Mouse (Mus musculus): Measurements from ENCODE around the gene Prss35. TPM values are rescaled to one million over a fixed set of nuclear protein-coding genes. Genes with fewer than 3 reads are reported as not detected.

Prss35 gene
- polyA plus RNA-seq, 1 experiment from 2014 or later = 4.8 TPM

DNA sequence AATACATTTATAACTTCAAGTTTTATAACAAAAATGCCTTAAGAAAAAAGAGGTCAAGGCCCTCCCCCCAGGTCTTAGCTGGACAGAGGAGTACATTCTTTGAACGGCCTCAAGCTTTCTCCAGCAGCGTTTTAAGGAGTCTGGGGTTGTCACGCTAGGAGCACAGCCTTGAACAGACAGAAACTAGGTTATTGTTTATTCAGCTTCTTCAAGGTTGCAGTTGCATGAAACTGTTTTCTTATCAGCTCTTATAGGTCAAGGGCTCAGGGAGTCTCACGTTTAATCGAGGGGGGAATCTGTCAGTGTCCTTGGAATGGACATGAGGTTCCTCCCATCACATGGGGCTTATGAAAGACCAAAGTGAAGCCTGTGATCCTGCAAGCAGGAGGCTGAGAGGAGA lies 26.3 kb upstream of the Prss35 start:
- ATAC-seq = no peak
- Histone ChIP-seq H3K9ac (ENCODE audit: low read depth, low read length) (no peak overlapping the region), H3K4me2 (replicated peaks; ENCODE audit: low read depth) (no peak overlapping the region)

DNA sequence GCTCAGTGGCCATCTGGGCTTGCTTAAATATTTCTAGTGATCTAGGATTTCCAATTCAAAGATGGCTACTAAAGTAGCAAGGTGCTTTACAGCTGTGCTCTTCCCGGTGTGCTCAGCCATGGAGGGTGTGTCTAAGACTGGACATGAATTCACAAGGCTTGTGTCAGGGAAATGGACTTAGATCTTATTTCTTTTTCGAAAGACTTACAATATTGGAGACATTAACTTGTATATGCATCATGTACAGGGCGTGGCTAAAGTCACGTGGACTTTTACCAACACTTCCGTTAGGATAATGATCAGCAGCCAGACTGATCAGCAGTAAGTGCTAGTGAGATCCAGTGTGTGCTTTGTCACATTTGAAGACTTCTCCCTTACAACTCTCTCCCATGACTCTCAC lies 23.2 kb upstream of the Prss35 start:
- 0 out of 2 replicates have a peak, but pooled peaks cover 3% of the 10 kb centered on the region for H3K4me1 ChIP-seq (replicated peaks; ENCODE audit: control insufficient read depth, insufficient read depth, low read length)
- TF ChIP-seq CTCF (IDR thresholded peaks at IDR 0.05; ENCODE audit: low read depth) = no peak
- H3K27me3 ChIP-seq (replicated peaks; ENCODE audit: control insufficient read depth, insufficient read depth, low read length) = no peaks in the 10 kb centered on the region
- no peaks in the 10 kb centered on the region for H3K9me3 ChIP-seq (ENCODE audit: control insufficient read depth)
- H3K27ac ChIP-seq (ENCODE audit: low read depth, low read length) = no peak overlapping the region
- 53% methylated on average over 5 of the region's 5 CpGs for WGBS
- no peak overlapping the region for H3K9ac ChIP-seq (ENCODE audit: low read depth, low read length)
- no peaks in the 10 kb centered on the region for H3K36me3 ChIP-seq (ENCODE audit: control insufficient read depth, insufficient read depth)
- peak; percentile 85 for ATAC-seq
- no peak overlapping the region for H3K4me3 ChIP-seq (ENCODE audit: low read depth, low read length)
- no peak overlapping the region for H3K4me2 ChIP-seq (replicated peaks; ENCODE audit: low read depth)

More for the DNA sequence above, 26.3 kb upstream of the Prss35 start:
- WGBS = 38% methylated on average over 5 of the region's 5 CpGs
- Histone ChIP-seq H3K27ac (ENCODE audit: low read depth, low read length) (no peak overlapping the region), H3K36me3 (ENCODE audit: control insufficient read depth, insufficient read depth) (no peaks in the 10 kb centered on the region), H3K9me3 (ENCODE audit: control insufficient read depth) (no peaks in the 10 kb centered on the region), H3K4me1 (replicated peaks; ENCODE audit: control insufficient read depth, insufficient read depth, low read length) (0 out of 2 replicates have a peak, but pooled peaks cover 3% of the 10 kb centered on the region), H3K4me3 (ENCODE audit: low read depth, low read length) (no peak overlapping the region), H3K27me3 (replicated peaks; ENCODE audit: control insufficient read depth, insufficient read depth, low read length) (no peaks in the 10 kb centered on the region)
- TF ChIP-seq CTCF (IDR thresholded peaks at IDR 0.05; ENCODE audit: low read depth) = no peak

DNA sequence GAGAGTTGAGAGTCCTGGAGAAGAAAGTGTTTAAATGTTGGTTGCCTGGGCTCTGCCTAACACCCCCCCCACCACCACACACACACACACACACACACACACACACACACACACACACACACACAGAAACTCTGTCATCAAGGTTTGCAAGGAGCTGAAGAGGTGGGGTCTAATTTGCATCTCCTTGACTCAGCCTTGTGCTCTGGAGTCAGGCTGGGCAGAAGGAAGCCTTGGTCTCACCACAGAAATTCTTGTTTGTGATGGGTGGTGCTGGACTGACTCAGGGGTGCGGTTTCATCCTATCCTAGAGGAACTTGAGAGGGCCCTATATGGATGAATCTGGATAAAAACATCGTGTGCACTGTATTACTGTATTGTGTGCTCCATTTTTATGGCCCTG lies 22.7 kb upstream of the Prss35 start:
- no peaks in the 10 kb centered on the region for H3K36me3 ChIP-seq (ENCODE audit: control insufficient read depth, insufficient read depth)
- no peak overlapping the region for H3K9ac ChIP-seq (ENCODE audit: low read depth, low read length)
- H3K4me1 ChIP-seq (replicated peaks; ENCODE audit: control insufficient read depth, insufficient read depth, low read length) = 0 out of 2 replicates have a peak, but pooled peaks cover 3% of the 10 kb centered on the region
- H3K4me3 ChIP-seq (ENCODE audit: low read depth, low read length) = no peak overlapping the region
- H3K27me3 ChIP-seq (replicated peaks; ENCODE audit: control insufficient read depth, insufficient read depth, low read length) = no peaks in the 10 kb centered on the region
- ATAC-seq = no peak
- no peak overlapping the region for H3K27ac ChIP-seq (ENCODE audit: low read depth, low read length)
- no peak overlapping the region for H3K4me2 ChIP-seq (replicated peaks; ENCODE audit: low read depth)
- 79% methylated on average over 2 of the region's 2 CpGs for WGBS
- no peak for TF ChIP-seq CTCF (IDR thresholded peaks at IDR 0.05; ENCODE audit: low read depth)
- no peaks in the 10 kb centered on the region for H3K9me3 ChIP-seq (ENCODE audit: control insufficient read depth)

DNA sequence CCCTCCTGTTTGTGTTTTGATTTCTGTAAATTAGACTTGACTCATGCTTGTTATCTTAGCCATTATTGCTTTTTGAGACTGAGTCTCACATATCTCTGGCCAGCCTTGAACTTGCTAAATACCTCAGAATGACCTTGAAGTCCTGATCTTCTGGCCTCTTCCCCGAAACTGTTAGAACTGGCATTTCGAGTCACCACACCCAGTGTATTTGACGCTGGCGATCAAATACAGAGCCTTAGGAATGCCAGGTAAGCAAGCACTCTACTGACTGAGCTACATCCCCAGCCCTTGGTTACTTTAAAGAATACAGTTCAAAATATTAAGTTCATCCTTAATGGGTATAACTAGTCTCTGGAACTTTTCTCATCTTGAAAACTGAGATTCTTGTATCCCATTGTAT lies 18.4 kb upstream of the Prss35 start:
- Histone ChIP-seq H3K36me3 (ENCODE audit: control insufficient read depth, insufficient read depth) (no peaks in the 10 kb centered on the region), H3K4me2 (replicated peaks; ENCODE audit: low read depth) (no peak overlapping the region), H3K9me3 (ENCODE audit: control insufficient read depth) (no peaks in the 10 kb centered on the region), H3K4me1 (replicated peaks; ENCODE audit: control insufficient read depth, insufficient read depth, low read length) (peaks cover 4% of the 10 kb centered on the region; the same call in 1 of the 2 replicates), H3K27ac (ENCODE audit: low read depth, low read length) (no peak overlapping the region), H3K9ac (ENCODE audit: low read depth, low read length) (no peak overlapping the region), H3K4me3 (ENCODE audit: low read depth, low read length) (no peak overlapping the region), H3K27me3 (replicated peaks; ENCODE audit: control insufficient read depth, insufficient read depth, low read length) (no peaks in the 10 kb centered on the region)
- TF ChIP-seq CTCF (IDR thresholded peaks at IDR 0.05; ENCODE audit: low read depth) = no peak
- WGBS = 53% methylated on average over 4 of the region's 4 CpGs
- ATAC-seq = no peak

DNA sequence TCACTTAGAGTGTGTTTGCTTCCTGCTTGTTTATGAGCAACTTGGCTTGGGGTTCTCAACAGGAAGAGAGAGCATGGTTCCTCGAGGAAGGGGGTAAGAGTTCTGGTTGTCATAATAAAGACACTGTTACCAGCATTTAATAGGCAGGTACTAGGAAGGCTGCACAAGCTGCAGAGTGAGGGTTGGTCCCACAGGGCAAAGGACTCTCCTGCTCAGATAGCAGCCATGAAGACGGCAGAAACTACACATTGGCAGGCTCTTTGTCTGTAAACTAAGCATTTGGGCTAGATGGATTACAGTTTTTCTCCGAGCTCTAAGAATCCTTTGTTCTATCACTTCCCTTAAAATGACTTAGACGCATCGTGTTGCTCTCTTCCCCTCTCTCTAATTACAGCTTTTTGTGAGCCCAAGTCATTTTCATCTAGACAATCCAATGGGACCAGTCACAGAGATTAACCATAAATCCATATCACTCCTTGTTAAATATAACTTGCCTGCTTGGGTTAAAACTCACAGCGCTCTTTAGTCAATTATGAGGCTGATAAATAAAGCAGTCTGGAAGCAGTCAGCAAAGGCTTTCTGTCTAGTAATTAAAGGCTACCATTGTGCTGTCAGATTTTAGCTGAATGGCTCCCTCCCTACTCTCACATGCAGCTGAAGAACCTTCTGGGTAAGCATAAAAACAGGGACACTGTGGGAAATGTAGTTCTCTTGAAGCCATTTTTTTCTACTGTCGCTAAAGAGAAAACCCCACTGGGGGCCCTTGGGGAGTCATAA lies 17.7 kb upstream of the Prss35 start:
- Histone ChIP-seq H3K4me2 (replicated peaks; ENCODE audit: low read depth) (no peak overlapping the region), H3K27me3 (replicated peaks; ENCODE audit: control insufficient read depth, insufficient read depth, low read length) (no peaks in the 10 kb centered on the region), H3K9ac (ENCODE audit: low read depth, low read length) (no peak overlapping the region), H3K27ac (ENCODE audit: low read depth, low read length) (no peak overlapping the region), H3K9me3 (ENCODE audit: control insufficient read depth) (no peaks in the 10 kb centered on the region), H3K4me3 (ENCODE audit: low read depth, low read length) (no peak overlapping the region), H3K36me3 (ENCODE audit: control insufficient read depth, insufficient read depth) (no peaks in the 10 kb centered on the region), H3K4me1 (replicated peaks; ENCODE audit: control insufficient read depth, insufficient read depth, low read length) (peaks cover 4% of the 10 kb centered on the region; the same call in 1 of the 2 replicates)
- no peak for TF ChIP-seq CTCF (IDR thresholded peaks at IDR 0.05; ENCODE audit: low read depth)
- peak; percentile 67 for ATAC-seq
- WGBS = 51% methylated on average over 7 of the region's 7 CpGs

DNA sequence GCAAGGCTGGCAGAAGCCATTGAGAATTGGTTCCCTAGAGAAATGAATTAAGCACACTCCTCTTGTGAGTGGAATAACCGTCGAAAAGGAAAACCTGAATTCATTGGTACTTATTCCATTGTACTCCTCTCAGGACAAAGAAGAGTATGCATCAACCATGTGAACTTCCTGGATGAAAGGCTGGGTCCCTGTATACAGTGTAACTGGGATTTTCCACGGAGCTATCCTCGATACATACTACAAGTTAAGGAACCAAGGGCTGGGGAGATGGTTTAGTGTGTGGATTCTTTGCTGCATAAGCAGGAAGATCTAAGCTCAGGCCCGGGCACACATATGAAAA lies 17.1 kb upstream of the Prss35 start:
- no peak overlapping the region for H3K4me3 ChIP-seq (ENCODE audit: low read depth, low read length)
- H3K36me3 ChIP-seq (ENCODE audit: control insufficient read depth, insufficient read depth) = no peaks in the 10 kb centered on the region
- H3K27ac ChIP-seq (ENCODE audit: low read depth, low read length) = no peak overlapping the region
- TF ChIP-seq CTCF (IDR thresholded peaks at IDR 0.05; ENCODE audit: low read depth) = no peak
- no peak for ATAC-seq
- no peaks in the 10 kb centered on the region for H3K9me3 ChIP-seq (ENCODE audit: control insufficient read depth)
- H3K4me1 ChIP-seq (replicated peaks; ENCODE audit: control insufficient read depth, insufficient read depth, low read length) = peaks cover 4% of the 10 kb centered on the region; the same call in 1 of the 2 replicates
- no peaks in the 10 kb centered on the region for H3K27me3 ChIP-seq (replicated peaks; ENCODE audit: control insufficient read depth, insufficient read depth, low read length)
- WGBS = 90% methylated on average over 5 of the region's 5 CpGs
- H3K4me2 ChIP-seq (replicated peaks; ENCODE audit: low read depth) = no peak overlapping the region
- H3K9ac ChIP-seq (ENCODE audit: low read depth, low read length) = no peak overlapping the region
